Mouse (Mus musculus): ENCODE data around the gene Ipo13. TPM values are rescaled to one million over a fixed set of nuclear protein-coding genes. Genes with fewer than 3 reads are reported as not detected.

The Ipo13 gene
- polyA plus RNA-seq, 1 experiment from 2014 or later = 50.3 TPM

DNA sequence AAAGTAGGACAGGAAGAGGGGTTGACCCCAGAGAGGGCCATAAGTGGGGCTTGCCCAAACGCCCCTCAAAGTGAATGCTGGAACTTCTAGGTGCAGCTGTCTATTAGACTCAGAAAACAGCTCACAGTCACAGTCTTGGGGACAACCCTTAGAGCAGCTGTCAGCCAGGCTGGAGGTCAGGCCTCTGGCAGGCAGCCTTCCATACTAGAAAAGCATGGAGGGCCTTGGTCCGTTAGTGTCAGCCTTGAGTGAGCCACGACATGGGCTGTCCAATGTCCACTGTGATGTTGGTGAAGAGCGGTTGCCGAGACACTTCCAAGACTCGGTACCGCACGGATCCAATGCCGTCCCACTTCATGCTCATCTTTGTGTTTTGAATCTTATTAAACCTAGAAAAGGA, 41.2 kb downstream of the Ipo13 start:
- no peaks in the 10 kb centered on the region for H3K27me3 ChIP-seq
- WGBS = 90% methylated on average over 9 of the region's 9 CpGs
- no peak overlapping the region for H3K4me2 ChIP-seq (replicated peaks)
- peaks cover 14% of the 10 kb centered on the region for H3K4me1 ChIP-seq
- peaks cover 41% of the 10 kb centered on the region for H3K36me3 ChIP-seq
- no peak overlapping the region for H3K27ac ChIP-seq
- no peak overlapping the region for H3K4me3 ChIP-seq
- H3K9me3 ChIP-seq = no peaks in the 10 kb centered on the region
- no peak for ATAC-seq (ENCODE audit: insufficient number of reproducible peaks, insufficient read depth, low FRiP score, low TSS enrichment)
- no peak overlapping the region for H3K9ac ChIP-seq

DNA sequence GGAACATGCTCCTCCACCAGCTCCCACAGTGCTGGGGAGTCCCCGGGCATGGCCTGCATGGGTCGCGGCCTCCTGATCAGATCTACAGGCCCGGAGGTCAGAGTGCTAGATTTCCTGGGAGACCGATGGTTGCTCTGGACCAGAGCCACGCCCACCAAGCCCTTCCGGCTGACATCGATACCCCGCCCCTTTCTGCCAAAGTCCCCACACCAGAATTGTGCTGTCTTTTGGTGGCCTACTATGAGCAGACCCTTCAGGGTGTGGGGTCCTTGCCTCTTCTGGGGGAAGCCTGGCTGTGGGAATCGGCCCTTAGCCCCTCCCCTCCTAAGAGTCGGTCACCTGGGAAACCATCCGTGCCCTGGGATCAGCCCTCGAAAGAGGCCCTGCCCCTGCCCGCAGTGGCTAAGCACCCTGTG, 42.3 kb downstream of the Ipo13 start, which contains the start of gene Ccdc24:
Gene Ccdc24 (minus strand): TSS at position 87 of the 416 bp plus-strand sequence.
- no peak within 1 kb of the TSS for H3K4me3 ChIP-seq
- peaks cover 17% of the 10 kb centered on the region for H3K4me1 ChIP-seq
- no peak for ATAC-seq (ENCODE audit: insufficient number of reproducible peaks, insufficient read depth, low FRiP score, low TSS enrichment)
- WGBS = 6% methylated on average over 14 of the region's 14 CpGs
- no peak within 1 kb of the TSS for H3K27ac ChIP-seq
- H3K9me3 ChIP-seq = no peaks in the 10 kb centered on the region
- peak within 1 kb of the TSS; percentile 42 for H3K4me2 ChIP-seq (replicated peaks)
- H3K9ac ChIP-seq = peak within 1 kb of the TSS; percentile 29; the same call in 1 of the 2 replicates
- no peaks in the 10 kb centered on the region; the same call in 1 of the 2 replicates for H3K27me3 ChIP-seq
- H3K36me3 ChIP-seq = peaks cover 34% of the 10 kb centered on the region

DNA sequence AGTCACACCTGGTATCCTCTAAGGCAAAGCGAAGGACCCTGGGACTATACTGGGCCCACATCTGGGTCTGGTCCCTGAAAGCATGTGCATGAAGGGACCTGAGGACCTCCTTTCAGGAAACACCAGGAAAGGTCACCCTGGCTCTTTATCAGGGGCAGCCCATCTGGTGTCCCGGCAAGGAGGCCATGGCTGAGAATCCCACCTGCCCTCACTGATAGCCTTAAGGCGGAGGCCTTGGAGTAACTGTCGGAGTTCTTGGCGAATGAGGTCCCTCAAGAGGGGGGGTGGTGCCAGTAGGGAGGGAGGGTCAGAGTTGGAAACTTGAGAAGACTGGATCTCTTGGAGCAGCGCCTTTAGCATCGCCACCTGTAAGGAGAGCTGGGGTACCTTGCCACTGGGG, 43.0 kb downstream of the Ipo13 start:
- Histone ChIP-seq H3K27ac (no peak overlapping the region), H3K4me2 (replicated peaks) (no peak overlapping the region), H3K9ac (no peak overlapping the region), H3K4me1 (peaks cover 18% of the 10 kb centered on the region), H3K27me3 (no peaks in the 10 kb centered on the region; the same call in 1 of the 2 replicates), H3K9me3 (no peaks in the 10 kb centered on the region), H3K36me3 (peaks cover 27% of the 10 kb centered on the region), H3K4me3 (no peak overlapping the region)
- WGBS = 50% methylated on average over 7 of the region's 7 CpGs
- ATAC-seq (ENCODE audit: insufficient number of reproducible peaks, insufficient read depth, low FRiP score, low TSS enrichment) = no peak

DNA sequence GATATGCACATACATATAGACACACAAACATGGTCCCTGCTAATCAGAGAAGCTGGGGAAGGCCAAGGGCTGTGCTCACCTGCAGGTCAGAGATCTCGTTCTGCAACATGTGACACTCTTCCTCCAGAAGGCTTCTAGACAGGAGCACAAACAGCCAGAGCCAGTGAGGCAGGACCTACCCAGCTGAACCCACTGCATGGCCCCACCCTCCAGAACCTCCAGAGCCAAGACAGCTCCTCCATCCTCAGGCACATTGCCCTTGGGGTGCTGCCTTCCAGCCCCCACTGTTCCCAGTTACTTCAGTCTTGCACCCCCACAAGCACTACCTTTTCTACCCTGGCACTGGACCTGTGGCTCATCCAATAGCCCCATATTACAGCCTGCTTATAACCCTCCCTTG, 44.4 kb downstream of the Ipo13 start:
- no peak overlapping the region for H3K9ac ChIP-seq
- 67% methylated on average over 1 of the region's 1 CpGs for WGBS
- no peaks in the 10 kb centered on the region for H3K9me3 ChIP-seq
- H3K4me2 ChIP-seq (replicated peaks) = no peak overlapping the region
- H3K4me1 ChIP-seq = peaks cover 27% of the 10 kb centered on the region
- no peak overlapping the region for H3K4me3 ChIP-seq
- ATAC-seq (ENCODE audit: insufficient number of reproducible peaks, insufficient read depth, low FRiP score, low TSS enrichment) = no peak
- H3K27me3 ChIP-seq = no peaks in the 10 kb centered on the region; the same call in 1 of the 2 replicates
- H3K27ac ChIP-seq = no peak overlapping the region
- H3K36me3 ChIP-seq = peaks cover 22% of the 10 kb centered on the region

DNA sequence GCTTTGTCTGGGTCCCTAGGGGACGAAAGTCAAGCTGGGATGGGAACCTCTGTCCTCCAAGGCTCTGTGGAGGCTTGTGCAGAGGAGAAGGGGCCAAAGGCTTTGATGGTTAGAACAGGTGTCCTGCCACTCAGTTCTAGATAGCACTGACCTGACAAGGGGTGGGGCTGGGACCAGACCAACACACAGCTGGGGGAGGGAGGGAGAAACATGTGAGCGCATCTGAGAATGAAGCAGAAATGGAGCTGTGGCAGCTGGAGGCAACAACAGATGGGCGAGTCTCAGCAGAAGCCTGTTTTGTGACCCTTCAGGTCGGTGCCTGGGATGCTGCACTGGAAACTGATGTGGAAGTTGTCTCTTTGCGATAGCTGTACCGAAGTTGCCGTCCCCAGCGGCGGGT, 45.5 kb downstream of the Ipo13 start:
- WGBS = 65% methylated on average over 9 of the region's 9 CpGs
- no peaks in the 10 kb centered on the region; the same call in 1 of the 2 replicates for H3K27me3 ChIP-seq
- H3K4me2 ChIP-seq (replicated peaks) = no peak overlapping the region
- no peak overlapping the region for H3K4me3 ChIP-seq
- peaks cover 27% of the 10 kb centered on the region for H3K4me1 ChIP-seq
- H3K36me3 ChIP-seq = peaks cover 15% of the 10 kb centered on the region
- no peaks in the 10 kb centered on the region for H3K9me3 ChIP-seq
- no peak for ATAC-seq (ENCODE audit: insufficient number of reproducible peaks, insufficient read depth, low FRiP score, low TSS enrichment)
- no peak overlapping the region for H3K27ac ChIP-seq
- H3K9ac ChIP-seq = no peak overlapping the region

DNA sequence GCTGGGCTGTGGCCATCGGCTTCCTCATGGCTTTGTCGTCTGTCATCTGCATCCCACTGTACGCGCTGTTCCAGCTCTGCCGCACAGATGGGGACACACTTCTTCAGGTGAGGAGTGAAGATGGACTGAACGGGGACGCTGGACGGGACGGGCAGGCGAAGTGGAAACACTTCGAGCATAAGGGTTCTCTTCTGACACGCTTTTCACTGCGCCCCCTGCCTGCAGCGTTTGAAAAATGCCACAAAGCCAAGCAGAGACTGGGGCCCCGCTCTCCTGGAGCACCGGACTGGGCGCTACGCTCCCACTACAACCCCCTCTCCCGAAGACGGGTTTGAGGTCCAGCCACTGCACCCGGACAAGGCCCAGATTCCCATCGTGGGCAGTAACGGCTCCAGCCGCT, 47.0 kb downstream of the Ipo13 start:
- WGBS = 14% methylated on average over 24 of the region's 24 CpGs
- peaks cover 27% of the 10 kb centered on the region for H3K4me1 ChIP-seq
- H3K27me3 ChIP-seq = no peaks in the 10 kb centered on the region; the same call in 1 of the 2 replicates
- peaks cover 3% of the 10 kb centered on the region; the same call in 1 of the 2 replicates for H3K36me3 ChIP-seq
- no peak overlapping the region for H3K27ac ChIP-seq
- no peak for ATAC-seq (ENCODE audit: insufficient number of reproducible peaks, insufficient read depth, low FRiP score, low TSS enrichment)
- H3K9me3 ChIP-seq = no peaks in the 10 kb centered on the region
- no peak overlapping the region for H3K9ac ChIP-seq
- no peak overlapping the region for H3K4me3 ChIP-seq
- no peak overlapping the region for H3K4me2 ChIP-seq (replicated peaks)

DNA sequence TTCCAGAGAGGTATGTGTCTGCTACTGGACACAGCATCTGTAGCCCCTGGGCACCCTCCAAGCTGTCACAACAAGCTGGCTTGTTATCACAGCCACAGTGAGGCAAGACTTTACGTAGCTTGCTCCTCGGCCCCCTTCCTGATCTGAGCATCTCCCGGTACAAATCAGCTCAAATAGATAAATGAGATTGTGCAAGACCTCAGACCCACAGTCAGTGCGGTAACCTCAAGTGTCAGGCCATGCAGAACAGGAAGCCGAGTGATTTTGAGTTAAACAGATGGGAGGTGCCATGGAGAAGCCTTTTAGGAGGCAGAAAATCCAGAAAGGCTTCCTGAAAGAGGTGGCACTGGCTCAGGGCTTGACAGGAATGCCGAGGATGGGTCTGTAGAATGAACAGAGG, 47.8 kb downstream of the Ipo13 start:
- ATAC-seq (ENCODE audit: insufficient number of reproducible peaks, insufficient read depth, low FRiP score, low TSS enrichment) = no peak
- no peak overlapping the region for H3K4me2 ChIP-seq (replicated peaks)
- no peak overlapping the region for H3K9ac ChIP-seq
- H3K36me3 ChIP-seq = peaks cover 3% of the 10 kb centered on the region; the same call in 1 of the 2 replicates
- H3K27ac ChIP-seq = no peak overlapping the region
- peaks cover 19% of the 10 kb centered on the region for H3K4me1 ChIP-seq
- no peak overlapping the region for H3K4me3 ChIP-seq
- H3K27me3 ChIP-seq = no peaks in the 10 kb centered on the region; the same call in 1 of the 2 replicates
- H3K9me3 ChIP-seq = no peaks in the 10 kb centered on the region
- WGBS = 78% methylated on average over 6 of the region's 6 CpGs

DNA sequence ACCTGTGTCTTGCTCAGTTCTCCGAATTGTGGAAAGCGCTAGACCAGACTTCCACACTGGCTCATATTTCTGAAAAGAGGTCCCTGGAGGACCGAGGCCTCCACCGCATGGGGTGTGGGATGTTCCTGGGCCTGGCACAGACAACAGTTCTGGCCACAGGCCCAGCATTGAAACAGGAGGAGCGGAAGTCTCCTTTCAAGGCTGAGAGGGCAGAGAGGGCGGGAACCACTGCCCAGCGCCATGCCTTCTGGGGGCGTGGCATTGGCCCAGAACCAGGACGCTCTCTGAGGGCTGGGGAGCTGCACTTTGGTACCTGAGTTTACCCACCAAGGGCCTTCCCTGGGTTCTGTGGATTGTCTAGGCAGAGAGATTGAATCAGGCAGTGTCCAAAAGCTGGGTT, 48.7 kb downstream of the Ipo13 start:
- peaks cover 19% of the 10 kb centered on the region for H3K4me1 ChIP-seq
- no peaks in the 10 kb centered on the region for H3K9me3 ChIP-seq
- H3K9ac ChIP-seq = 0 out of 2 replicates have a peak overlapping the region, but pooled peaks have one; percentile 15
- H3K27me3 ChIP-seq = no peaks in the 10 kb centered on the region; the same call in 1 of the 2 replicates
- H3K4me2 ChIP-seq (replicated peaks) = no peak overlapping the region
- 0 out of 2 replicates have a peak overlapping the region, but pooled peaks have one; percentile 30 for H3K27ac ChIP-seq
- 54% methylated on average over 9 of the region's 9 CpGs for WGBS
- no peak overlapping the region for H3K4me3 ChIP-seq
- ATAC-seq (ENCODE audit: insufficient number of reproducible peaks, insufficient read depth, low FRiP score, low TSS enrichment) = no peak
- peaks cover 3% of the 10 kb centered on the region; the same call in 1 of the 2 replicates for H3K36me3 ChIP-seq

DNA sequence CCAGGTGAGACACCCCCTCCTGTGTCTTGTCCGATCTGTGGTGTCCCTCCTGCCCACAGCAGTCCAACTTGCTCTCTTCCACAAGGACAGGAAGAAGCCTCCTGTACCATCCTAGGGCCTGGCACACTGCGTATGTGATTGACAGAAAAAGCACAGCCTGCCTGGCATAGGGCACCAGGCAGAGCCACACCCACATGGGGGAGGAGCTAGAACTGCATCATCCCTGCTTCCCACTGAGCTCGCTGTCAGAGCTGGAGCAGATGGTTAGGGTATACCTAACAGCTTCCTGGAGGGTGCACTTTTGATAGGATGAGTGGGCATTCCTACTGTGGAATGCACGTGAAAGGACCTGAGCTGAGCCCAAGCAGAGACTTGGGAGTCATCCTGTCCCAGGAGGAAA, 52.0 kb downstream of the Ipo13 start:
- H3K4me2 ChIP-seq (replicated peaks) = no peak overlapping the region
- H3K27ac ChIP-seq = no peak overlapping the region
- peaks cover 17% of the 10 kb centered on the region for H3K4me1 ChIP-seq
- ATAC-seq (ENCODE audit: insufficient number of reproducible peaks, insufficient read depth, low FRiP score, low TSS enrichment) = no peak
- WGBS = 35% methylated on average over 4 of the region's 4 CpGs
- H3K27me3 ChIP-seq = no peaks in the 10 kb centered on the region
- H3K4me3 ChIP-seq = no peak overlapping the region
- H3K36me3 ChIP-seq = peaks cover 3% of the 10 kb centered on the region; the same call in 1 of the 2 replicates
- no peak overlapping the region for H3K9ac ChIP-seq
- no peaks in the 10 kb centered on the region for H3K9me3 ChIP-seq

DNA sequence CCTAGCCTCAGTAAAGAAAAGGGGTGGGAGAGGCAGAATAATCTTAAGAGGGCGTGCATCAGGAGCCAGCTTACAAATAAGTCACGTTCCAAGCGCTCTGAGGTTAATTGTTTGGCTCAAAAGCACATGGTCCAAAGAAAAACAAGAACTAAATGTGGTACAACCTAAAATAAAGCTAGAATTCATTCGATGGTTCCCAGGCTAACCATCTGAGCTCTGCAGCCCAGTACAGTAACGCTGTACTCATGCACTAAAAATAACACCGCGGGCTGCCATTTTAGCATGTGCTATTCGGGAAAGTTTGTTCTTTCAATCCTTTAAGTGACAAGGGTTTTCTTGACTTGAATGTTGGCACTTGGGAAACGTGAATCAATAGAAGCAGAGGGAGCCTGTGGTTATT, 54.2 kb downstream of the Ipo13 start:
- H3K27me3 ChIP-seq = no peaks in the 10 kb centered on the region
- ATAC-seq (ENCODE audit: insufficient number of reproducible peaks, insufficient read depth, low FRiP score, low TSS enrichment) = no peak
- no peak overlapping the region for H3K27ac ChIP-seq
- no peak overlapping the region for H3K9ac ChIP-seq
- H3K9me3 ChIP-seq = no peaks in the 10 kb centered on the region
- peaks cover 12% of the 10 kb centered on the region for H3K36me3 ChIP-seq
- H3K4me2 ChIP-seq (replicated peaks) = no peak overlapping the region
- WGBS = 81% methylated on average over 9 of the region's 9 CpGs
- peaks cover 4% of the 10 kb centered on the region; the same call in 1 of the 2 replicates for H3K4me1 ChIP-seq
- no peak overlapping the region for H3K4me3 ChIP-seq

DNA sequence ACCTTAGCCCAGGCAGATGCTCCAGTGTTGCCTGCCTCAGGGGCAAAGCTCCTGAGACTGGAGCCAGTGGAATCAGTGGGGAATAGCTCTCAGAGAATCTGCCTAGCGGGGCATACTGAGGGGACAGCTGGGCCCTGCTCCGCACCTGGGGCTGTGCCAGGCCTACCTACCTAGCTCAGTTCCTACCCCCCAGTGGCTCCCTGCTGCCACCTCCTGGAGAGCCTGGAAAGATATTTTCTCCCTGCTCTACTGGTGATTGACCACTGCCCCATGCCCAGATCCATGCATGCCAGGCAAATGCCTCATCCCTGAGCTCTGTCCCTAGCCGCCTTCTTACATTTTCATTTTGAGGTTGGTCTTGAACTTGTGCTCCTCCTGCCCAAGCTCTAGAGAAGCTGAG, 56.0 kb downstream of the Ipo13 start:
- no peak overlapping the region for H3K4me3 ChIP-seq
- no peaks in the 10 kb centered on the region for H3K27me3 ChIP-seq
- no peak overlapping the region for H3K9ac ChIP-seq
- no peak overlapping the region for H3K4me2 ChIP-seq (replicated peaks)
- H3K36me3 ChIP-seq = peaks cover 10% of the 10 kb centered on the region
- ATAC-seq (ENCODE audit: insufficient number of reproducible peaks, insufficient read depth, low FRiP score, low TSS enrichment) = no peak
- H3K9me3 ChIP-seq = no peaks in the 10 kb centered on the region
- 0 out of 2 replicates have a peak, but pooled peaks cover 4% of the 10 kb centered on the region for H3K4me1 ChIP-seq
- WGBS = 74% methylated on average over 3 of the region's 3 CpGs
- H3K27ac ChIP-seq = no peak overlapping the region

DNA sequence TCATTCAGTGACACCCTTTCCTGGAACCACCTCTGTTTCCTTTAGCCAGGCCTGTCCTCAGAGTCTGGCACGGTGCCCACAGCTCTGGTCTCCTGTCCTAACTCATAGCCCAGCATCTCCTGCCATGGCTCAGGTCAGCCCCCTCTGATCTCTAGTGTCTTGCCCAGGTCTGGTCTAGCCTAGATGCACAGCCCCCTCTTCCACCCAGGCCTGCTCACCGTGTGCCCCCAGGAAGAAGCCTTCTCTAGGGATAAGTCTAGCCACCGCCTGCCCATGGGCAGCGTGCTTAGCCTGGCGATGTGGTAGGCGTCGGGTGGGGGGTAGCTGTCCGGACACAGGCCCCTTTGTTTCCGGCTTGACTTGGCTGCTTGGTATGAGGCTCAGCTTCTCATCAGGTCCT, 59.7 kb downstream of the Ipo13 start:
- Histone ChIP-seq H3K9ac (no peak overlapping the region), H3K4me1 (no peaks in the 10 kb centered on the region), H3K36me3 (peaks cover 10% of the 10 kb centered on the region; the same call in 1 of the 2 replicates), H3K27ac (no peak overlapping the region), H3K4me3 (no peak overlapping the region), H3K27me3 (no peaks in the 10 kb centered on the region), H3K9me3 (no peaks in the 10 kb centered on the region), H3K4me2 (replicated peaks) (no peak overlapping the region)
- ATAC-seq (ENCODE audit: insufficient number of reproducible peaks, insufficient read depth, low FRiP score, low TSS enrichment) = no peak
- 55% methylated on average over 9 of the region's 9 CpGs for WGBS
